Mouse (Mus musculus) cortical plate, adult 2 months (tissue): ENCODE measurements around the gene BC107364. TPM values are rescaled to one million over a fixed set of nuclear protein-coding genes. Genes with fewer than 3 reads are reported as not detected.
"Not testable (repeated sequence)": the region's sequence is repeated elsewhere in the genome, so short reads cannot be mapped to it uniquely, and the experiment has no call there.

Source experiments
- H3K27ac ChIP-seq: fragments of 200-500 bp; 2 replicates; pipeline ENCODE4 v1.5.1; 2012; ENCODE audit warnings: low read length, control low read depth, inconsistent platforms; ENCODE audit not compliant: insufficient read depth
- H3K4me1 ChIP-seq: fragments of 200-500 bp; 2 replicates; pipeline ENCODE4 v1.6.1; 2011; ENCODE audit warnings: low read length; ENCODE audit not compliant: control insufficient read depth, insufficient read depth
- H3K4me3 ChIP-seq: fragments of 200-500 bp; 2 replicates; pipeline ENCODE4 v1.5.1; 2011; ENCODE audit warnings: mild to moderate bottlenecking, low read length, control low read depth; ENCODE audit not compliant: insufficient read depth
- CTCF ChIP-seq: fragments of 200-500 bp; IDR thresholded peaks from 2 replicates; pipeline ENCODE4 v1.5.1; 2011; ENCODE audit warnings: mild to moderate bottlenecking, control low read depth, low read length; ENCODE audit not compliant: insufficient read depth; ENCODE audit errors: extremely low read depth
- POLR2A ChIP-seq: fragments of 200-500 bp; IDR thresholded peaks from 2 replicates; pipeline ENCODE4 v1.6.1; 2011; ENCODE audit warnings: mild to moderate bottlenecking, low read length, control low read depth; ENCODE audit not compliant: insufficient read depth; ENCODE audit errors: extremely low read depth
- polyA plus RNA-seq: library from polyadenylated mRNA; depleted of rRNA; stranded (reverse); fragments of >200 nt; gene quantifications from 2 replicates; pipeline ENCODE4 v1.2.3, GENCODE M21; 2012

Gene BC107364
- polyA plus RNA-seq, 1 experiment: not detected

DNA sequence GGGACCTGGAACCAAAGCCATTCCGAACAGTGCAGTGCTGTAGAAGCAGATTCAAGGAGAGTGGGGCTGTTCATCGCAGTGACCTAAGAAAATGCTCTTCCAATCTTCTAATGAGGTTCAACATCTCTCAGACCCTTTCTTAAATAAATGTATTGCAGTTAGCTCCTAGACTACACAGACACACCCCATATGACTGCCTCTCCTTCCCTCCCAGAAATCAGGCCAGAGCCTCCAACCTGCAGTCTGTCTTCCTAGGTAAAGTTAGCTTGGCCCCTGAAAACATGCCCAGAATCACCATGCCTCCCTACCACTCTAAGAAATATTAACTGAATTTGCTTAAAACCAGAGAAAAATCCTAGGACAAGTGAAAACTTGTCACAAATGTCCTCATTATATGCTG lies 33.3 kb upstream of the BC107364 start:
- H3K4me3 ChIP-seq: no peak overlapping the region
- TF ChIP-seq CTCF (no peak), POLR2A (no peak)
- H3K4me1 ChIP-seq: no peaks in the 10 kb centered on the region
- H3K27ac ChIP-seq: no peak overlapping the region

DNA sequence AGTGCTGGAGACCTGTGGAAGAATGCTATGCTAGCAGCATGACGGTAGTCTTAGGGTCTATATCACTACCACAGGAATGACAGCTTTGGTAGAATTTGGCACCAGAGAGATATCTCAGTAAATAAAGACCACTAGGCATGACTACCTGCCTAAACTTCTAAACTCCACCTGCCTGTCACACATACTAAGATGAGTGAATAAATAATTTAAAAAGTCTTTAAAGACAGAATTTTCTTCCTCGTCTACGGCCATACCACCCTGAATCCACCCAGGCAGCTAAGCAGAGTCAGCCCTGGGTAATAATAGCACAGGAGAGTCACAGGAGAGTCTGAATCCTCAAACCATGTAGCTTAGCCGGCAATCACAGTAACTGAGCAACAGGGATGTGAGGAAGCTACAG lies 32.8 kb upstream of the BC107364 start:
- Histone ChIP-seq H3K4me3 (no peak overlapping the region), H3K27ac (no peak overlapping the region), H3K4me1 (no peaks in the 10 kb centered on the region)
- TF ChIP-seq CTCF (no peak), POLR2A (no peak)

DNA sequence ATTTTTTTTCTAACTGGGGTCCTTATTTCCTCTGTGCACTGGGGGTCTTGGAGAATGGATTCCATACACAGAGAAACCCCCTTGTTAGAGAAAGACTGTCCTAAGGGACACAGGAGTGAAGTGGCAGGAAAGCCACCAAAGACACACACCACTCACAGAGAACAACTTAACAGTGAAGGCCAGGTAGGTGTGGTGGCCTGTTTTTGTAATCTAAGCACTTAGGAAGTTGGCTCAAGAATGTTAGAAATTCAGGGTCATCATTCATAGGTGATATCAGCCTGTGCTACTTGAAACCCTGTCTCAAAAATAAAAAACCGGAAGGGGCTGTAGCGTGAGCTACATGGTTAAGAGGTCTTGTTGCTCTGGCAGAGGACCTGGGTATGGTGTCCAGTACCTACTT lies 31.8 kb upstream of the BC107364 start:
- Histone ChIP-seq H3K27ac (no peak overlapping the region), H3K4me3 (no peak overlapping the region), H3K4me1 (no peaks in the 10 kb centered on the region)
- TF ChIP-seq CTCF: no peak
- TF ChIP-seq POLR2A: no peak

DNA sequence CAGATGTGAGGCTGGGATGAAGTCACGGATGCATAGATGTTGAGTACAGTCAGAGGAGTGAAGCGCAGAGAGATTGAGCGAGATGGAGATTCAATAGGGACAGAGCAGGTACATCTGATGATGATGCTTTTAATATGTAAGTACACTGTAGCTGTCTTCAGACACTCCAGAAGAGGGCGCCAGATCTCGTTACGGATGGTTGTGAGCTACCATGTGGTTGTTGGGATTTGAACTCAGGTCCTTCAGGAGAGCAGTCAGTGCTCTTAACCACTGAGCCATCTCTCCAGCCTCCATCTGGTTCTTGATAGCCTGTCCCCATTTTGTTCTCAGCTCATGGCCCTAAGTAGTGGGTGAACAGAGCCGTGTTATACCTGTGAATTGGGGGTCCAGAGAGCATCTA lies 30.9 kb upstream of the BC107364 start:
- not testable (repeated sequence) for H3K4me1 ChIP-seq, H3K4me3 ChIP-seq, H3K27ac ChIP-seq

DNA sequence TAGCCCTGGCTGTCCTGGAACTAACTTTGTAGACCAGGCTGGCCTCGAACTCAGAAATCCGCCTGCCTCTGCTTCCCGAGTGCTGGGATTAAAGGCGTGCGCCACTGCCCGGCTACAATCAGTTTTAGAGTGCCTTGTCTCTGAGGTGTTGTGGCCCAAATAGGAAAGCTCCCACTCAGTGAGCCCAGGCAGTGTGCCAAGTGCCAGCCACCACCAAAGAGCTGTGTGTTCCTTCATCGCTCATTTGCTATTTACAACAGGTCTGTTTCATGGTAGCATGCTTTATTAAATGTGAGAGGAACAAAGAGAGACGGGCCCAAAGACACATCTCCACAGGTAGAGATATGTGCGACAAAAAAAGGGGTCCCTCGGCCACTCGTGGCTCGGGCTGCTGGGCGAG lies 30.3 kb upstream of the BC107364 start:
- H3K27ac ChIP-seq: no peak overlapping the region
- H3K4me1 ChIP-seq: no peaks in the 10 kb centered on the region
- no peak for TF ChIP-seq POLR2A
- no peak for TF ChIP-seq CTCF
- H3K4me3 ChIP-seq: no peak overlapping the region

DNA sequence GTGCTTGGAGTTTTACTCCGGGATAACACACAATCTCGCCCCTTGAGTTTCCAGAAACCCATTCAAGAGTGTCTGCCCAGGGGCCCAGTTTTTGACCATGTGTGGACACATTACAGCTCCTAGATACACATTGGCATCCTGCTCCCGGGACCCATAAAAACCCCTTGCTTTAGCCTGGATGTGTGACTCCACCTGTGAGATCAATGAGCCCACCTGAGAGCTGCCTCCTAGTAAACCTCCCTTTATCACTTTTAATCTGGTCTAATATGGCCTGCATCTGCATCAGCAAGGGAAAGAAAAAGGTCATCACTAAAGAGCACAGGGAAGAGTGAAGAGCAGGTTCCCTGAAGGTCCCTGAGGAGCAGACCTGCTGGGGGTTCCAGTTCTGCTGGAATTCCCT lies 29.8 kb upstream of the BC107364 start:
- Histone ChIP-seq H3K4me3 (no peak overlapping the region), H3K27ac (no peak overlapping the region), H3K4me1 (no peaks in the 10 kb centered on the region)
- no peak for TF ChIP-seq POLR2A
- TF ChIP-seq CTCF: no peak

DNA sequence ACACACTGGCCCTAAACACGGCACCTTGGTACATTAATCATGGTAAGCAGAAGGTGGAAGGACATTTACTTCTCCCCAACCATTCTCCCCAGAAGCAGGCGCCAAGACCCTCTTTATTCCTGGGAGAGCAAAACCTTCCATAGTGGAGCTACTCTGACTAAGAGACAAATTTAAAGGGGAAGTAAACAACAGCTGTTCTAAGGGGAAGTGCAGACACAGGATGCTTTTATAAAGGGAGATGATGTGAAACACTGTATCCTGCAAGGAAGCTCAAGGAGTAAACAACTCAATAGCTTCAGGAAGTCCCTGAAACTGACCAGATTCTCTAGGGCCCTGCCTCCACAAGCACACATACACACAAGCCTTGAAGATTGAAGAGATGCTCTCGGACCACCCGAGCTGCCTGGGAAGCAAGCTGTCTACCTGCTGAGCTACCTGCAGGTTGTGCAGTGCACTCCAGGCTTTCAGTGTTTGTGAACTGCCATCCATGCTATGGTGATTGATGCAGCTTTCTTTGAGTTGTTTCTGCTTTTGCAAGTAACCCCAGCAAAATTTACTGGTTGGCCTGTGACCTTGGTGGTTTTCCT lies 28.7 kb upstream of the BC107364 start:
- H3K27ac ChIP-seq: no peak overlapping the region
- TF ChIP-seq POLR2A (no peak), CTCF (no peak)
- no peaks in the 10 kb centered on the region for H3K4me1 ChIP-seq
- no peak overlapping the region for H3K4me3 ChIP-seq

DNA sequence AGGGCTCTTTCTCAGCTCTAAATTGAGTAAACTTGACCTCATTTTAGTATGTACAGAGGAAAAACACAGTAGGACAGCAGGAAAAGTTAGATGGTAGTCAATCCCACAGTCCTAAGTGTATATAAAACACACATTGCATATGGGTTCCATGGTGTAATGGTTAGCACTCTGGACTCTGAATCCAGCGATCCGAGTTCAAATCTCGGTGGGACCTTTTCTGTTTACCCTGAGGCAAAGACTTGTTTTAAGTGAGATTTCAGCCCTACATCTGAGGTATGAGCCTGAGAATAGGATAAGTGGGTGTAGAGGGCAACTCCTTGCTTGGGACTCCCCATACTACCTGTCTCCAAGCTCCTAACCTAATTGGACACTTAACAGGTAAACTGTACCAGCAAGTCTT lies 27.1 kb upstream of the BC107364 start:
- TF ChIP-seq CTCF (no peak), POLR2A (no peak)
- H3K4me3 ChIP-seq: no peak overlapping the region
- no peaks in the 10 kb centered on the region for H3K4me1 ChIP-seq
- no peak overlapping the region for H3K27ac ChIP-seq

DNA sequence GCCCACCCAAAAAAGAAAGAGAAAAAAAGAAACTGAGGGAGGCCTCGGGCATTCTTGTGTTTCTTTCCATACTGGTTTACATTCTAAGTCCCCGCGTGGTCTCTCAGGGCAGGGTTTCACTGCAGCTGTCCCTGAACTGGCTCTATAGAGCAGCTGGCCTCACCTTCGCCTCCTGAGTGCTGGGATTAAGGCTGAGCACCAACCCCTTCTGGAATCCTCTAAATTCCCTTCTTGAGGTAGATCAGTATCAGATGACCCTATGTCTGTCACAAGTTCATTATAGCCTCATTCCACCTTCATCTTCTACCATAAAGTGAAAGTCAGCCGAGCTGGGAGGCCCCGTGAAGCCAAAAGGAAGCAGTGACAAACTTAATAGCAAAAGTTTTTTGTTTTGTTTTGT lies 25.5 kb upstream of the BC107364 start:
- Histone ChIP-seq H3K4me1 (no peaks in the 10 kb centered on the region), H3K27ac (no peak overlapping the region), H3K4me3 (no peak overlapping the region)
- TF ChIP-seq POLR2A (no peak), CTCF (no peak)

DNA sequence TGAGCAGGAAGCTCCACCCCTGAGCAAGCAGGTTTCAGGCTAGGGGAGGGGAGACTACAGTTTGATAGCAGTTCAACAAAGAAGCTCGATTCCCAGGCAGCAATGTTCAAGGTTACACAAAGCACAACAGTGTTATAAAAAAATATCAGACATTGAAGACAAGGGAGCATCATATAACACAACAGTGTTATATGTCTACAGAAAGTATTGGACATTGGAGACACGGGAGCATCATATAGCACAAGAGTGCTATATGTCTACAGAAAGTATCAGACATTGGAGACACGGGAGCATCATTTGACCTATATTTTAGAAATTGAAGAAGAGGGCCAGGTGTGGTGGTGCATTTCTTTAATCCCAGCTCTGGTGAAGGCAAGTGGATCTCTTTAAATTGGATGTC lies 25.0 kb upstream of the BC107364 start:
- H3K4me1 ChIP-seq: no peaks in the 10 kb centered on the region
- no peak overlapping the region for H3K4me3 ChIP-seq
- H3K27ac ChIP-seq: no peak overlapping the region
- no peak for TF ChIP-seq POLR2A

DNA sequence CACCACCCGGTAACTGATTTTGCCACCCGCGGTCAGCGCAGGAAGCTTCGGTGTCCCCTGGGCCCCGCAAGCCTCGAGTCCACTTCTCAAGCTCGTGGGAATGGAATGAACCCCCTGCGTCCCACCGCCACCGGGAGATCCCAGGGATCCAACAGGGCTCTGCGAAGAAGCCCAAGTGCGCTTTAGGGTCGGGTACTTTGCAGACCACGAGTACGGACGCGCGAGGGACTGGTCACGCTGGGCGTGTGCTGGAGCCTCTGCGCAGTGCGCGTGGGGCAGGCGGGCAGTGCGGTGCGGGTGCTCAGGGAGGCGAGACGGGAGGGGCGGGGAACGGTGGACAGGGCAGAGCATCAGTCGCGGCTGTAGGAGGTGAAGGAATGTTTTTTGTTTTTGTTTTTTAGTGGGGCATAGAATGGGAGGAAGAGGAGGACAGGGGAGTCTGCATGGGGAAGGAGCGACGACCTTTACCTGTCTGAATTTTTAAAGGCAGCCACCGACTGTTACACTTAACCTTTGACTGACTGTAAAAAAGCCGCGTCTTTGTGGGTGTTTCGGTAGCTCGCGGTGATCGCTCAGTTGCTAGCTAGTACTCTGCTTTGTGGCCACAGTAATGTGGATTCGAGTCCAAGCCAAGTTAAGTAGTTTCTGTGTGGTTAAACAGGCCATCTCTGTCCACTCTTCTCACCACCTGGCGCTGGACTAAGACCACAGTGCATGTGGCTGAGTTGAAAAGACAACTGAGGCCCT lies 23.0 kb upstream of the BC107364 start:
- TF ChIP-seq POLR2A (no peak), CTCF (no peak)
- H3K27ac ChIP-seq: no peak overlapping the region
- no peak overlapping the region; the same call in 1 of the 2 replicates for H3K4me3 ChIP-seq
- no peaks in the 10 kb centered on the region for H3K4me1 ChIP-seq

DNA sequence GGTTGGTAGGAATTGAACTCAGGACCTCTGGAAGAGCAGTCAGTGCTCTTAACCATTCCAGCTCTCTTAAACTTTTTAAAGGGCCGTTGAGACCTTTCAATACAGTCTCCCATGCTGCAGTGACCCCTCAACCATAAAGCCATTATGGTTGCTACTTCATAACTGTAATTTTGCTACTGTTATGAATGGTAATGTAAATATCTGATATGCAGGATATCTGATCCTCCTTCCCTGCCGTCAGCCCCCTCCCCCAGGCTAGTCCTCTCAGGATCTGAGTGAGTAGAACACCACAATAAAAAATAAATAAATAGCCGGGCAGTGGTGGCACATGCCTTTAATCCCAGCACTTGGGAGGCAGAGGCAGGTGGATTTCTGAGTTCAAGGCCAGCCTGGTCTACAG lies 21.4 kb upstream of the BC107364 start:
- H3K27ac ChIP-seq, H3K4me3 ChIP-seq, H3K4me1 ChIP-seq: not testable (repeated sequence)
